Mouse (Mus musculus): ENCODE results near the gene Igfals. TPM values are rescaled to one million over a fixed set of nuclear protein-coding genes. Genes with fewer than 3 reads are reported as not detected.

The Igfals gene
- total RNA-seq, 2 experiments from 2014 or later: 3.4 to 4.0 TPM

- intact Hi-C loops (cut with DNase I): no loop called here
- no peak for TF ChIP-seq CTCF (IDR thresholded peaks at IDR 0.05)
- Histone ChIP-seq H3K27ac (no peak overlapping the region), H3K4me3 (no peak overlapping the region)
- no peak for DNase-seq
These were observed 24.6 kb downstream of the Igfals start for GRCm38 (mm10) chr17:24890151-24891092.

DNA sequence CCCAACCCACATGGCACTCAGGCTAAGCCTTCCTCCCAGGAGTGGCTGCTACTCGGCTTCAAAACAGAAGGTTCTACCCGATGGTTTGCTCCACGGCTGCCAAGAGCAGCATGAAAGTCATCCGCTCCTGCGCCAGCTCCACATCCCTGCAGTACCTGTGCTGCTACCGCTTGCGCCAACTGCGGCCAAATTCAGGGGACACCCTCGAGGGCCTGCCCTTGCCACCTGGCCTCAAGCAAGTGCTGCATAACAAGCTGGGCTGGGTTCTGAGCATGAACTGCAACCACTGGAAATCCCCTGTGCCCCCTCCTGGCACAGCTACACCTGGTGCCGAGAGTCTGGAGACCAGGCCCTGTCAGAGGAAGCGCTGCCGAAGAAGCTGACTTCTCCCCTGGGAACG, 25.5 kb downstream of the Igfals start:
- intact Hi-C loops (cut with DNase I): no loop called here
- TF ChIP-seq CTCF (IDR thresholded peaks at IDR 0.05): no peak
- DNase-seq: no peak
- Histone ChIP-seq H3K4me3 (no peak overlapping the region), H3K27ac (0 out of 2 replicates have a peak overlapping the region, but pooled peaks have one; percentile 2)

DNA sequence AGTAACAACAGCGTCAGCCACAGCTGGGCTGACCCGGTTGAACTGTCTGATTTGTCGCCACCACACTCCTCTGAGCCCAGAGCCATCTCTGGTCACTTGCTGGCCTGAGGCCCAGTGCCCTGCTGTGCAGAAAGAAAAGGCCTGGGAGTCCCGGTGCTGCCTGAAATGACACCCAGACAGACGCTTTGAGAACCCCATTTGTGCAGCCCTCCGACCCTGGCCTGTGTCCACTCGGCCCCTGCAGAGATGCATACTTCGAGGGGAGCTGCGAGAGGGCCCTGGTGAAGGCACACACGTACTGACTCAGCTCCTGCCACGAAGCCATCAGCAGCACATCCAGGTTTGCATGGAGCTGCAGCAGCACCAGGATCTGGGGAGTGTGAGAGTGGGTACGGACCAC, 27.0 kb downstream of the Igfals start:
- intact Hi-C loops (cut with DNase I): no loop called here
- TF ChIP-seq CTCF (IDR thresholded peaks at IDR 0.05): no peak
- Histone ChIP-seq H3K27ac (no peak overlapping the region), H3K4me3 (no peak overlapping the region)
- DNase-seq: no peak

- Histone ChIP-seq H3K27ac (no peak overlapping the region), H3K4me3 (peak overlapping the region; percentile 80)
- intact Hi-C loops (cut with DNase I): no loop called here
- TF ChIP-seq CTCF (IDR thresholded peaks at IDR 0.05): no peak
- DNase-seq: no peak
These were observed 27.5 kb downstream of the Igfals start for GRCm38 (mm10) chr17:24893276-24893675.

DNA sequence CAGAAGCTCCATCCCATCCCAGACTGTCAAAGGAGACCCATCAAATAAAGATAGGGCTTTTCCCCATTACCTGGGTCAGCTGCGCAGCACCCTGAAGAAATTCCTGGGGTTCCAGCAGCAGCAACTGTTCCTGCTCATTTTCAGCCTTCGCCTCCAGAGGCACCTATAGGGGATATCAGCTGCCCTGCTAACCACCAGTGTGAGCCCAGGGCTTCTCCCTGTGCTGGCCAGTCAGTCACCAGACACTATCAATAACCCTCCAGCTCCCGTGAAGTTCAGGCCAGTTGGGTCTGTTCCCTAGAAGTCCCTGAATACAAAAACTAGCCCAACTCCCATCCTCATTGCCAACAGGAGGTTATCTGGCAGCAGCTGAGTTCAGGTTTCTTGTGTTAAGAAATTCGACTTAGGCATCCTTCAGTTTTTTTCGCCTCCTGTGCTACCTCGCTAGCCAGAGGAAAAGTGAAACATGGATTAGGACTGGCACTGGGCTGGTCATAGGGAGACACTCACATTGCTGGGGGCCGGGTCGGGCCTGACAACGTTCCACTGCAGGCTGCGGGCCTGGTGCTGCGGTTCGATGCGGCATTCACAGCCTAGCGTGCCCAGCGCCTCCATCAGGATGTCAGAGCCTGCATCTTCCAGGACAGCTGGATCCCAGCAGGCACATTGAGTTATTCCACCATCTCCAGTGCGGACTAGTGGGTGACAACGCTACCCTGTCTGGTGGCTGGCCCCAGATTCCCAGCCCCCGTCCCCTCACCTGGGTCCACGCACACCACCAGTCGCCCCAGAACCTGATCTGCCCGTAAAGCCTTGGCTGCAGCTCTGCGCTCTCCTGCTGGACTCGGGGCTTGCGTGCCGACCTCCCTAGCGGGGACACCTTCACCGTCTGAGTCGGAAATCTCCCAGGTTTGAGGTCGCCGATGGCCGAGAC, 28.5 kb downstream of the Igfals start:
- H3K4me3 ChIP-seq: peak overlapping the region; percentile 80
- H3K27ac ChIP-seq: peak overlapping the region; percentile 96
- TF ChIP-seq CTCF (IDR thresholded peaks at IDR 0.05): no peak
- intact Hi-C loops (cut with DNase I): no loop called here
- DNase-seq: no peak

DNA sequence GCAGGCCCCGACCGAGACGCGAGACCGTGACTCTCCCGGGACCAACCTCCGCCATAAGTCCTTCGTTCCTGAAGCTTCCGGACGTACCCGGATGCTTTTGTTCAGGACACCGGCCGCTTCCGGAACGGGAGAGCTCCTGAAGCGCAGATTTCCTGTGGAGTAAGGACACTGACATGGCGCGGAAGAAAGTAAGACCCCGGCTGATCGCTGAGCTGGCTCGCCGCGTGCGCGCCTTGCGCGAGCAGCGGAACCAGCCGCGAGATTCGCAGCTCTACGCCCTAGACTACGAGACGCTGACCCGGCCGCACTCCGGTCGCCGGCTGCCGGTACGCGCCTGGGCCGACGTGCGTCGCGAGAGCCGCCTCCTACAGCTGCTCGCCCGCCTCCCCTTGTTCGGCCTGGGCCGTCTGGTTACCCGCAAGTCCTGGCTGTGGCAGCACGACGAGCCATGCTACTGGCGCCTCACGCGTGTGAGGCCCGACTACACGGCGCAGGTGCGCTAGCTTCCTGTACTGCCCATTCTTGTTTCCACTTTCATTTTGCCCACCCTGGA, 29.3 kb downstream of the Igfals start, which contains the start of the genes Eme2 and Mrps34:
Gene Eme2 (minus strand): TSS at position 93 of the 553 bp plus-strand sequence.
Gene Mrps34 (plus strand): TSS at position 122 of the 553 bp plus-strand sequence.
- intact Hi-C loops (cut with DNase I): no loop called here
- TF ChIP-seq CTCF (IDR thresholded peaks at IDR 0.05): no peak
- H3K27ac ChIP-seq: peak within 1 kb of the TSS; percentile 96

DNA sequence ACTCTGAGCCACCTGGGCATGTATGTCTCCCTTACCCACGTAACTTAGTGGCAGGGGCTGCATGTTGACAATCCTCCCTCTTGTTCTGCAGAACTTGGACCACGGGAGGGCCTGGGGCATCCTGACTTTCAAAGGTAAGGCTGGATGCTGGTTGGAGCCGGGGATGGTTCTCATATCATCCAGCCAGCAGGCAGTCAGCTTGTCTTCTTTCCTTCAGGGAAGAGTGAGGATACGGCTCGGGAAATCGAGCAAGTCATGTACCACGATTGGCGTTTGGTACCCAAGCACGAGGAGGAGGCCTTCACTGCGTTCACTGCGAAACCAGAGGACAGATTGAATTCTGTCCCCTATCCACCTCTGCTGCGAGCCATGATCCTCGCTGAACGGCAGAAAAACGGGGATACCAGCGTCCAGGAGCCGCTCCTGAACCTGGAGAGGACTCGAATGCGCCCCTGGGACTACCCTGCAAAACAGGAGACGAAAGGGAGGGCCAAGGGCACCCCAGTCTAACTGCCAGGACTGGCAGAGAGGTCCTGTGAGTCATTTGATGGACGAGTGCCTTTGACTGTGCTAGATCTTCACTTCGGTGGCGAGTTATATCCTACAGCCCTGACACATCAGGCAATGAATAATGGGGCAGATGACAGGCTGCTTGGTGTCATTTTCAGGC, 29.9 kb downstream of the Igfals start:
- peak; percentile 54 for DNase-seq
- no peak for TF ChIP-seq CTCF (IDR thresholded peaks at IDR 0.05)
- Histone ChIP-seq H3K4me3 (peak overlapping the region; percentile 80), H3K27ac (peak overlapping the region; percentile 96)
- intact Hi-C loops (cut with DNase I): no loop called here

More for the DNA sequence above, 29.3 kb downstream of the Igfals start, which contains the start of the genes Eme2 and Mrps34:
- DNase-seq: peak; percentile 88
- peak within 1 kb of the TSS; percentile 80 for H3K4me3 ChIP-seq

DNA sequence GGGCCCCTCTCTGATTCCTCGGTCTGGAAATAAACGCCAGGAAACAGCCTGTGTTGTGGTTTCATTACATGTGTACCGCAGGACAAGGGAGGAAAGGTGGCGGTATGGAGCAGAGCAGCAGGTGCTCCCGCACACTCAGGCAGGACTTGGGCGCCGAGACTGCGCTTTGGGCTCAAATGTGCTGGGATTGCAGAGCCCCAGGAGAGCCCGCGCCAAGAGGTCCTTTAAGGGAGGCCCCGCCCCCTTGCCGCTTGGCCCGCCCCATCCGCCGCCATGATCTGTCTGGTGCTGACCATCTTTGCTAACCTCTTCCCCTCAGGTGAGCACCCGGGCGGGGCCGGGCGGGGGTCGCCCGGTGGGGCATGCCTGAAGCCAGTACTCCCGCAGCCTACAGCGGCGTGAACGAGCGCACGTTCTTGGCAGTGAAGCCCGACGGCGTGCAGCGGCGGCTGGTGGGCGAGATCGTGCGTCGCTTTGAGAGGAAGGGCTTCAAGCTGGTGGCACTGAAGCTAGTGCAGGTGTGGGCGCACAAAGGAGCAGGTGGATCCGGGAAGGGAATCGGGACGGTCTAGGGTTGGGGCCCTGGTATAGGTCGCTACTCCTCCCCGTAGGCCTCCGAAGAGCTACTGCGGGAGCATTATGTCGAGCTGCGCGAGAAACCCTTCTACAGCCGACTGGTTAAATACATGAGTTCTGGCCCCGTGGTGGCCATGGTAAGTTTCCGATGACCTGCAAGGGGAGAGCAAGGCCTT, 30.6 kb downstream of the Igfals start, which contains the start of gene Nme3:
Gene Nme3 (plus strand): TSS at position 260 of the 752 bp plus-strand sequence.
- peak; percentile 86 for DNase-seq
- Histone ChIP-seq H3K27ac (peak within 1 kb of the TSS; percentile 96), H3K4me3 (peak within 1 kb of the TSS; percentile 80)
- intact Hi-C loops (cut with DNase I): no loop called here
- no peak for TF ChIP-seq CTCF (IDR thresholded peaks at IDR 0.05)

- peak overlapping the region; percentile 96 for H3K27ac ChIP-seq
- TF ChIP-seq CTCF (IDR thresholded peaks at IDR 0.05): no peak
- DNase-seq: no peak
- intact Hi-C loops (cut with DNase I): no loop called here
- peak overlapping the region; percentile 80 for H3K4me3 ChIP-seq
These were observed 31.1 kb downstream of the Igfals start for GRCm38 (mm10) chr17:24896993-24897269.

DNA sequence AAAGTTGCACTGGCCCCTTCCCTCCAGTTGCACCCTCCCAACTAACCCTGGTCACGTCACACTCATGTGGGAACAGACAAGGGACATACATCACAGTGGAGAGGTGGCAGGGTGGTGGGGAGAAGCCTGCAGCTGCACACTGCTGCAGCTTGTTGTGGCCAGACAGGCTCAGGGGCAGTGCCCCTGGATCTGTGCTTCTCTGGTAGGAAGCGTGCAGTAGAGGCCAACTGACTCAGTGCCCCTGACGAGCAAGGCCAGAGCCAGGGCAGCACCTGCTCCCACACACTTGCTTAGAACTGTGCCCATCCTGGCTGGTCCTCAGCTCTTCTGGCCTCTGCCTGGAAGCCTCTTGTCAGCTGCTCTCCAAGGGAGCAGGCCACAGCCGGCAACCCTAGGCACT, 31.8 kb downstream of the Igfals start:
- DNase-seq: no peak
- TF ChIP-seq CTCF (IDR thresholded peaks at IDR 0.05): no peak
- Histone ChIP-seq H3K4me3 (peak overlapping the region; percentile 80), H3K27ac (no peak overlapping the region)
- intact Hi-C loops (cut with DNase I): no loop called here
